Mouse (Mus musculus) midbrain, embryonic 14.5 days (tissue): ENCODE measurements around the gene Gm28510. TPM values are rescaled to one million over a fixed set of nuclear protein-coding genes. Genes with fewer than 3 reads are reported as not detected.
"Not testable (repeated sequence)": the region's sequence is repeated elsewhere in the genome, so short reads cannot be mapped to it uniquely, and the experiment has no call there.

Experiments used
- ATAC-seq: fragments of 200-750 bp; cut with Nextera tagmentation; 2 replicates; pipeline ENCODE4 v1.8.0; 2017; ENCODE audit warnings: moderate number of reproducible peaks, moderate library complexity; ENCODE audit not compliant: low FRiP score, low TSS enrichment
- DNase-seq: peaks from one replicate; pipeline ENCODE4 v3.0.0-alpha.2; 2015
- H3K27ac ChIP-seq: fragments of 300-500 bp; sonication (generic); replicated peaks from 2 replicates; pipeline ENCODE4 v1.5.1; 2014; ENCODE audit warnings: mild to moderate bottlenecking, low read depth, low read length, moderate library complexity
- H3K27me3 ChIP-seq: fragments of 300-500 bp; sonication (generic); 2 replicates; pipeline ENCODE4 v1.6.1; 2014; ENCODE audit warnings: low read length, control low read depth, mixed read lengths; ENCODE audit not compliant: control insufficient read depth, insufficient read depth
- H3K36me3 ChIP-seq: fragments of 300-500 bp; sonication (generic); 2 replicates; pipeline ENCODE4 v1.6.1; 2014; ENCODE audit warnings: low read length, control low read depth; ENCODE audit not compliant: control insufficient read depth, insufficient read depth
- H3K4me1 ChIP-seq: fragments of 300-500 bp; sonication (generic); 2 replicates; pipeline ENCODE4 v1.6.1; 2014; ENCODE audit warnings: mild to moderate bottlenecking, antibody characterized with exemption, low read length, control low read depth; ENCODE audit not compliant: control insufficient read depth, insufficient read depth
- H3K4me2 ChIP-seq: fragments of 300-500 bp; sonication (generic); 2 replicates; pipeline ENCODE4 v1.6.1; 2014; ENCODE audit warnings: mild to moderate bottlenecking, low read length, moderate library complexity
- H3K4me3 ChIP-seq: fragments of 300-500 bp; sonication (generic); replicated peaks from 2 replicates; pipeline ENCODE4 v1.5.1; 2014; ENCODE audit warnings: low read depth, low read length
- H3K9ac ChIP-seq: fragments of 300-500 bp; sonication (generic); replicated peaks from 2 replicates; pipeline ENCODE4 v1.6.1; 2014; ENCODE audit warnings: mild to moderate bottlenecking, low read length, moderate library complexity
- H3K9me3 ChIP-seq: fragments of 300-500 bp; sonication (generic); 2 replicates; pipeline ENCODE4 v1.6.1; 2016; ENCODE audit warnings: low read length, control low read depth, mixed read lengths; ENCODE audit not compliant: control insufficient read depth
- WGBS: fragments of 180-500 bp; shearing (Covaris S2); extraction: QIAGEN DNeasy Blood & Tissue Kit; methylation state at CpG from one replicate; pipeline ENCODE4 v1.1.7; 2014; 5-methylcytosine and 5-hydroxymethylcytosine counted together
- polyA plus RNA-seq: library from polyadenylated mRNA; unstranded; fragments of >200 nt; fragmentation: Nextera tagmentation; extraction: Ambion mirVana; gene quantifications from 2 replicates; pipeline ENCODE4 v1.2.1, GENCODE M21; 2014

Gm28510 gene
- polyA plus RNA-seq = not detected in 2 replicates

GRCm38 (mm10) chrY:10412437-10412836, at the start of gene Gm28510:
Gm28510 (plus strand) TSS chrY:10412737.
- H3K9ac ChIP-seq, DNase-seq, H3K27me3 ChIP-seq, H3K9me3 ChIP-seq, H3K4me1 ChIP-seq, ATAC-seq, H3K36me3 ChIP-seq, H3K4me2 ChIP-seq, H3K4me3 ChIP-seq, H3K27ac ChIP-seq: not testable (repeated sequence)
- no CpG with 5 or more reads among the region's 6 CpGs for WGBS

Other genes starting within 250 kb of the Gm28510 start
- gene Gm20834, start 88.1 kb upstream of the Gm28510 start, polyA plus RNA-seq = not detected in 2 replicates
- not detected in 2 replicates for gene Gm20737, start 123.3 kb downstream of the Gm28510 start, polyA plus RNA-seq
- not detected in 2 replicates for gene Gm21775, start 140.7 kb downstream of the Gm28510 start, polyA plus RNA-seq
- not detected in 2 replicates for gene Gm21900, start 203.6 kb downstream of the Gm28510 start, polyA plus RNA-seq